Mouse (Mus musculus) embryonic facial prominence, embryonic 11.5 days (tissue): ENCODE data around the gene Dcbld1. TPM values are rescaled to one million over a fixed set of nuclear protein-coding genes. Genes with fewer than 3 reads are reported as not detected.
"Not testable (repeated sequence)": the region's sequence is repeated elsewhere in the genome, so short reads cannot be mapped to it uniquely, and the experiment has no call there.

Experiments used
- ATAC-seq: fragments of 200-750 bp; cut with Nextera tagmentation; replicated peaks from 2 replicates; pipeline ENCODE4 v1.8.0; 2017; ENCODE audit warnings: low read depth; ENCODE audit not compliant: insufficient number of reproducible peaks, low FRiP score, low TSS enrichment
- DNase-seq: peaks from one replicate; pipeline ENCODE4 v3.0.0-alpha.2; 2015; ENCODE audit warnings: low spot score
- H3K27ac ChIP-seq: fragments of 300-500 bp; sonication (generic); replicated peaks from 2 replicates; pipeline ENCODE4 v1.5.1; 2014; ENCODE audit warnings: mild to moderate bottlenecking, low read depth, low read length, control low read depth
- H3K27me3 ChIP-seq: fragments of 300-500 bp; sonication (generic); 2 replicates; pipeline ENCODE4 v1.6.1; 2014; ENCODE audit warnings: mild to moderate bottlenecking, low read length, moderate library complexity, mixed read lengths; ENCODE audit not compliant: control insufficient read depth, insufficient read depth
- H3K36me3 ChIP-seq: fragments of 300-500 bp; sonication (generic); replicated peaks from 2 replicates; pipeline ENCODE4 v1.6.1; 2014; ENCODE audit warnings: low read depth, mild to moderate bottlenecking, low read length, moderate library complexity, mixed read lengths; ENCODE audit not compliant: control insufficient read depth, insufficient read depth
- H3K4me1 ChIP-seq: fragments of 300-500 bp; sonication (generic); 2 replicates; pipeline ENCODE4 v1.6.1; 2014; ENCODE audit warnings: low read length, mixed read lengths; ENCODE audit not compliant: control insufficient read depth, insufficient read depth
- H3K4me2 ChIP-seq: fragments of 300-500 bp; sonication (generic); 2 replicates; pipeline ENCODE4 v1.6.1; 2014; ENCODE audit warnings: low read depth, mild to moderate bottlenecking, control low read depth, low read length, moderate library complexity
- H3K4me3 ChIP-seq: fragments of 300-500 bp; sonication (generic); 2 replicates; pipeline ENCODE4 v1.5.1; 2014; ENCODE audit warnings: low read depth, low read length, control low read depth
- H3K9ac ChIP-seq: fragments of 300-500 bp; sonication (generic); replicated peaks from 2 replicates; pipeline ENCODE4 v1.6.1; 2014; ENCODE audit warnings: mild to moderate bottlenecking, control low read depth, low read length
- H3K9me3 ChIP-seq: fragments of 300-500 bp; sonication (generic); replicated peaks from 2 replicates; pipeline ENCODE4 v1.6.1; 2016; ENCODE audit warnings: mild to moderate bottlenecking, low read length, inconsistent platforms, mixed read lengths; ENCODE audit not compliant: control insufficient read depth
- WGBS: fragments of 180-500 bp; shearing (Covaris S2); extraction: QIAGEN DNeasy Blood & Tissue Kit; methylation state at CpG from one replicate; pipeline ENCODE4 v1.1.7; 2014; 5-methylcytosine and 5-hydroxymethylcytosine counted together
- polyA plus RNA-seq: library from polyadenylated mRNA; unstranded; fragments of >200 nt; fragmentation: Nextera tagmentation; extraction: Ambion mirVana; gene quantifications from 2 replicates; pipeline ENCODE4 v1.2.1, GENCODE M21; 2014

The Dcbld1 gene
- polyA plus RNA-seq, 1 experiment from 2014 or later = 20.9 TPM

DNA sequence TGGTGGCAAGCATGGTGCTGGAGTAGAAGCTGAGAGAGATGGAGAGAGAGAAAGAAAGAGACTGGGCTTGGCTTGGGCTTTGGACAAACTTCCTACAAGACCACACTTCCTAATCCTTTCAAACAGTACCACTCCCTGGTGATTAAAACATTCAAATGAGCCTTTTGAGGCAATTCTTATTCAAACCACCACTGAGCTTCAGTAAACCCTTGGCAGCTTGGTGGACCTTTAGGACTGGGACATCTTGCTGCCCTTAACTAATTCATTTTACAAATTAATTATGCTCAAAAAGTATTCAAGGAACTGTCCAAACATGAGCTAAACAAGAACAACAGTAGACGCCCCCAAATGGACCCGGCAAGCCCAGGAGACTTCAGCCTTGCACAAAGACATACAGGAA lies 62.5 kb downstream of the Dcbld1 start:
- ATAC-seq = no peak
- no peak for DNase-seq
- no peak overlapping the region for H3K9ac ChIP-seq
- H3K4me2 ChIP-seq = no peak overlapping the region
- WGBS = 91% methylated on average over 2 of the region's 2 CpGs
- H3K4me3 ChIP-seq = no peak overlapping the region
- no peaks in the 10 kb centered on the region for H3K36me3 ChIP-seq
- H3K9me3 ChIP-seq = no peaks in the 10 kb centered on the region
- no peaks in the 10 kb centered on the region for H3K4me1 ChIP-seq
- H3K27me3 ChIP-seq = no peaks in the 10 kb centered on the region
- H3K27ac ChIP-seq = no peak overlapping the region

DNA sequence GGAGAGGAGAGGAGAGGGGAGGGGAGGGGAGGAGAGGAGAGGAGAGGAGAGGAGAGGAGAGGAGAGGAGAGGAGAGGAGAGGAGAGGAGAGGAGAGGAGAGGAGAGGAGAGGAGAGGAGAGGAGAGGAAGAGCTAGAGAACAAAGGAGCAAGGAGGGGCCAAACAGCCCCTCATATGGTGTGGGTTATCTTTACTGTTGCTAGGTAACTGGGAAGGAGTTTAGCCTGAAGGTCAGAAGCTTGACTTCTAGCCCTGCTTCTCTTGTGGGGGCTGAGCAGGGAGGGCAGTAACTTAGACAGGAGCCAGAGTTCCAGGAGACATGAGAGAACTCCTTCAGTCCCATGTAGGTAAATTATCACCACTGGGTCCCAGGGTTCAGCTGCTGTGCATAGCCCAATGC lies 65.1 kb downstream of the Dcbld1 start:
- H3K4me3 ChIP-seq, H3K27me3 ChIP-seq, H3K9ac ChIP-seq, H3K4me1 ChIP-seq, H3K27ac ChIP-seq, H3K36me3 ChIP-seq, H3K4me2 ChIP-seq, H3K9me3 ChIP-seq, ATAC-seq: not testable (repeated sequence)
- DNase-seq = peak; percentile 55

DNA sequence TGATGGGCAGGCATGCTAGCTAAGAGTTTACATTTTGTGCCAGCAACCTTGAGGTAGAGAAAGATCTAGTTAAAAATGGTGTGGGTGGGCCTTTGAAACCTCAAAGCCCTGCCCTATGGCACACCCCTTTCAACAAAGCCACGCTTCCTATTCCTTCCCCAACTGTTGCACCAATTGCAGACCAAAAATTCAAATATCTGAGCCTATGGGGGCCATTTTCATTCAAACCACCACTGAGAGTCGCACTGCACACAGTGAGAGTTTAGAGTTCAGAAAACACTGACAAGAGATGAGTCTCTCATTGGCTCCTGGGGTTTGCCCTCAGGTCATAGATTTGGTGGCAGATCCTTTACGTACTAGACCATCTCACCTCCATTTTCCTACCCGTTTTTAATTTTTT lies 68.3 kb downstream of the Dcbld1 start:
- Histone ChIP-seq H3K27ac (no peak overlapping the region), H3K4me3 (no peak overlapping the region), H3K9me3 (no peaks in the 10 kb centered on the region), H3K9ac (no peak overlapping the region), H3K36me3 (no peaks in the 10 kb centered on the region), H3K4me2 (no peak overlapping the region), H3K27me3 (no peaks in the 10 kb centered on the region), H3K4me1 (no peaks in the 10 kb centered on the region)
- DNase-seq = no peak
- WGBS = 93% methylated on average over 4 of the region's 4 CpGs
- no peak for ATAC-seq

DNA sequence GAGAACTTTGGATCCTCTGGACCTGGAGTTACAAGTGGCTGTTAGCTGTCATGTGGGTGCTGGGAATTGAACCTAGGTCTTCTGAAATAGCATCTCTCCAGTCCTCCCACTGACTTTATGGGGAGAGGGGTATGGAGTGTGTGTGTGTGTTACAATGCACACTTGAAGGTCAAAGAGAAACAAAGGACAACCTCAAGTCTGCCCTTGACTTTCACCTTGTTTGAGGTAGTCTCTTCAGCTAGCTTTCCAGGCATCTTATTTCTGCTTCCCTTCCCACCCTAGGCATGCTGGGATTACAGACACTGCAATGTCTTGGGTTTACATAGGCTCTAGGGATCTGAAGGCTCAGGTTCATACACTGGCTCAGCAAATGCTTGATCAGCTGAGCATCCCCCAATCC lies 68.9 kb downstream of the Dcbld1 start:
- ATAC-seq = no peak
- Histone ChIP-seq H3K9me3 (no peaks in the 10 kb centered on the region), H3K27ac (no peak overlapping the region), H3K27me3 (no peaks in the 10 kb centered on the region), H3K9ac (no peak overlapping the region), H3K4me3 (no peak overlapping the region), H3K4me2 (no peak overlapping the region), H3K36me3 (no peaks in the 10 kb centered on the region), H3K4me1 (no peaks in the 10 kb centered on the region)
- DNase-seq = no peak

DNA sequence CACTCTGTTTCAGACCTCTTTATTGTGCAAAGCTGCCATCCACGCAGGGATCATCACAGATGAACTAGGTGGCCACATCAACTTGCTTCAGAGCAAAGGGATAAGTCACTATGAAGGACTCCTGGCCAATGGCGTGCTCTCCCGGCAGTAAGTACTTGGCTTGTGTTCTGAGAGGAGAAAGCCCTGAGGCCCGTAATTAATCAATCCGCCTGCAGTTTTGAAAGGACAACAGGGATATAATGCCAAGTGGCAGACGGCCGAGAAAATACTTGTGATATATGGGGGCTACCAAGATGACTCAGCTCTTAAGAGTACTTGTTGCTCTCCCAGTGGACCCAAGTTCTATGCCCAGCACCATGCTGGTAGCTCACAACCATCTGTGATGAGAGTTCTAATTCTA lies 71.2 kb downstream of the Dcbld1 start:
- H3K9ac ChIP-seq = no peak overlapping the region
- no peak overlapping the region for H3K4me2 ChIP-seq
- ATAC-seq (no peak), DNase-seq (no peak)
- H3K4me3 ChIP-seq = no peak overlapping the region
- H3K27ac ChIP-seq = no peak overlapping the region
- H3K4me1 ChIP-seq = no peaks in the 10 kb centered on the region
- 79% methylated on average over 7 of the region's 7 CpGs for WGBS
- no peaks in the 10 kb centered on the region for H3K36me3 ChIP-seq
- H3K9me3 ChIP-seq = no peaks in the 10 kb centered on the region
- H3K27me3 ChIP-seq = no peaks in the 10 kb centered on the region

DNA sequence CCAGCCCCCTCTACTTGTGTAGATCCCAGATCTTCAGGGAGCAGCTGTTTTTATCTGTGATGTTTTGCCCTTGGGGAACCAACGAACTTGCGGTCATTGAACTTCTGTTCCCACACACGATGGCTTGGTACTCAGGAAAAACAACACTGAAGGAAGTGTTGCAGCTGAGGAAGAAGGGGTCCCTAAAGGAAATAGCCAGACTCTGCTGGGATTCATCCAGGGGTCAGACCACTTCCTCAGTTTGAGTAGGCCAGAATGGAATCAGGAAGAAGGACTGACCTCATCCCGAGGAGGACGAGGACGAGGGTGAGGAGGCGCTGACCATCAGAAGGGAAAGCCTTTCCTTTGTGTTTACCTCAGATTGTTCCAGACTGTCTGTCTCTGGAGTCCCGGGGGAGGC lies 75.8 kb downstream of the Dcbld1 start:
- 50% methylated on average over 8 of the region's 8 CpGs for WGBS
- Histone ChIP-seq H3K4me3 (no peak overlapping the region), H3K4me1 (no peaks in the 10 kb centered on the region), H3K27me3 (no peaks in the 10 kb centered on the region), H3K9ac (no peak overlapping the region), H3K36me3 (no peaks in the 10 kb centered on the region; the same call in 1 of the 2 replicates), H3K4me2 (no peak overlapping the region), H3K27ac (no peak overlapping the region), H3K9me3 (no peaks in the 10 kb centered on the region)
- no peak for DNase-seq
- ATAC-seq = no peak

DNA sequence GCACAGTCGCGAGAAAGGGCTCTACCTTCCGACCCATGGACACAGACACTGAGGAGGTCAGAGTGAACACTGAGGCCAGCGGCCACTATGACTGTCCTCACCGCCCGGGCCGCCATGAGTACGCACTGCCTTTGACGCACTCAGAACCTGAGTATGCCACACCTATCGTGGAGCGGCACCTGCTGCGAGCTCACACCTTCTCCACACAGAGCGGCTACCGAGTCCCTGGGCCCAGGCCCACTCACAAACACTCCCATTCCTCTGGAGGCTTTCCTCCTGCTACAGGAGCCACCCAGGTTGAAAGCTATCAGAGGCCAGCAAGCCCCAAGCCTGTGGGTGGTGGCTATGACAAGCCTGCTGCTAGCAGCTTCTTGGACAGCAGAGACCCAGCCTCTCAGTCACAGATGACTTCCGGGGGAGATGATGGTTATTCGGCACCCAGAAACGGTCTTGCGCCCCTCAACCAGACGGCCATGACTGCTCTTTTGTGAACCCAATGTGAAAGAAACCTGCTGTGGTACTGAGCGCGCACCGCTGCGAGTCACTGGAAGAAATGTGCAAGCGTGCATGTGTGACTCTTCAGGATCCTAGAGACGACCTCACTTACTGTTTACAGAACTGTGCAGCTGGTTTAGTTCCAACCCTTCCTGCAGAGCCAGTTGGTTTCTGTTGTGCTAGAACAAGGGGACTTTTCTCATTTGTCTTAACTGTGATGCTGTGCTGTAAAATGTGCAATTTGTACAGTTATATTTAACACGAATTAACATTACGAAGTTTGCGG lies 86.3 kb downstream of the Dcbld1 start:
- no peaks in the 10 kb centered on the region for H3K4me1 ChIP-seq
- DNase-seq = no peak
- no peak overlapping the region for H3K9ac ChIP-seq
- WGBS = 94% methylated on average over 28 of the region's 28 CpGs
- H3K27ac ChIP-seq = no peak overlapping the region
- ATAC-seq = no peak
- H3K36me3 ChIP-seq = no peaks in the 10 kb centered on the region; the same call in 1 of the 2 replicates
- no peaks in the 10 kb centered on the region for H3K27me3 ChIP-seq
- no peaks in the 10 kb centered on the region for H3K9me3 ChIP-seq
- no peak overlapping the region for H3K4me3 ChIP-seq
- H3K4me2 ChIP-seq = no peak overlapping the region

DNA sequence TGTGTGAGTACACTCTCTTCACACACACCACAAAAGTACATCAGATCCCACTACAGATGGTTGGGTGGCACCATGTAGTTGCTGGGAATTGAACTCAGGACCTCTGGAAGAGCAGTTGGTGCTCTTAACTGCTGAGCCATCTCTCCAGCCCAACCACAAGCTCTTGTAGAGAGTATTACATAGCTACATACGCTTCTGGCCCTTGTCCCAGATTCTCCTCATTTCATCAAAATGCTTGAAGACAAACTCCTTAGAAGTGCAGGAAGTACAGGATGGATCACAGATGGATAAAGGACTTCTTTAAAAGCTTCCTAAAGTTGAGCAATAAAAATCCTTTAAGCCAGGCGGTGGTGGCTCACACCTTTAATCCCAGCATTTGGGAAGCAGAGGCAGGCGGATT lies 88.5 kb downstream of the Dcbld1 start:
- DNase-seq (no peak), ATAC-seq (no peak)
- Histone ChIP-seq H3K9ac (no peak overlapping the region), H3K9me3 (no peaks in the 10 kb centered on the region), H3K27ac (no peak overlapping the region), H3K27me3 (no peaks in the 10 kb centered on the region), H3K4me2 (no peak overlapping the region), H3K4me1 (no peaks in the 10 kb centered on the region), H3K4me3 (no peak overlapping the region), H3K36me3 (no peaks in the 10 kb centered on the region; the same call in 1 of the 2 replicates)
- 85% methylated on average over 3 of the region's 3 CpGs for WGBS
